9 mouse cellular contexts compared by ENCODE assay signal in the genomic region with DNA sequence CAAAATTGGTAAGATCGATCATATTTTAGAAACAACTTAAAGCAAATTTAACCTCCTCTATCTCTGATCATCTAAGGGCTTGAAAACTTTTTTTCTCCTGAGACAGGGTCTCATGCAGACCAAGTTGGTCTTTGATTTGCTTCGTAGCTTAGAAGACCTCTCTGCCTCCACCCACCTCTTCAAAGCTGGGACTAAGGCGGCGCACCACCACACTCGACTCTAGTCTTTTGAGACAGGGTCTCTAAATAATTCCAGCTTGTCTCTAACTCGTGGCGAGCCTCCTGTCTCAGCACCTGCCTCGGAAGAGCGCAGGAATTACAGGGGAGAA. TPM values are rescaled to one million over a fixed set of nuclear protein-coding genes. Genes with fewer than 3 reads are reported as not detected.
DNase-seq lines count a peak whose midpoint lies in the region; ATAC-seq and TF ChIP-seq lines count a peak whose summit lies in the region.
"Had no signal": no experiment of that assay in that cellular context is flagged by ENCODE, and none has a peak within 500 bp of the region (broad histone marks: within the 10 kb centered on the region; RNA-seq: fewer than 3 reads in every experiment).

No protein-coding gene starts in this region.

- H3K36me3 ChIP-seq in kidney, adult 2 months (ENCODE audit: control insufficient read depth, insufficient read depth, low read length) = no peaks in the 10 kb centered on the region
- H3K36me3 ChIP-seq in hindbrain, embryonic 11.5 days (ENCODE audit: control insufficient read depth, insufficient read depth, low read length) = no peaks in the 10 kb centered on the region
- peaks cover 20% of the 10 kb centered on the region for H3K36me3 ChIP-seq in midbrain, embryonic 10.5 days

- POLR2A ChIA-PET in Patski (lab: Charles Lee) = interaction anchor here (0.6 to 1.3 kb wide), 3 partner anchors 12 to 786 kb away, joined by 3 to 4 read pairs (median 3); a partner anchor contains a TSS

- H3K4me3 ChIP-seq in kidney, adult 2 months (ENCODE audit: insufficient read depth, low read depth, low read length) = peak overlapping the region; percentile 64
- H3K4me3 ChIP-seq in hindbrain, embryonic 11.5 days (ENCODE audit: low read depth, low read length) = peak overlapping the region; percentile 58
- peak overlapping the region; percentile 85 for H3K4me3 ChIP-seq in midbrain, embryonic 10.5 days

- CTCF ChIA-PET in Patski (lab: Charles Lee) = interaction anchor here (1.5 to 4.7 kb wide), 4 partner anchors 10 to 87 kb away, joined by 3 to 27 read pairs (median 4); a partner anchor contains a TSS

- no peaks in the 10 kb centered on the region for H3K9me3 ChIP-seq in hindbrain, embryonic 11.5 days (ENCODE audit: control insufficient read depth, low read length)
- no peaks in the 10 kb centered on the region for H3K9me3 ChIP-seq in midbrain, embryonic 10.5 days (replicated peaks)

- peak overlapping the region; percentile 74 for H3K9ac ChIP-seq in hindbrain, embryonic 11.5 days (ENCODE audit: low read depth, low read length)

- no peak for TF ChIP-seq CTCF in kidney, adult 2 months (conservative IDR thresholded peaks at IDR 0.05; ENCODE audit: insufficient read depth, insufficient read length, low read depth, low read length)
- TF ChIP-seq CTCF in Patski (IDR thresholded peaks at IDR 0.05) = no peak

- no peaks in the 10 kb centered on the region for H3K4me1 ChIP-seq in kidney, adult 2 months (ENCODE audit: control insufficient read depth, insufficient read depth, low read length)
- no peaks in the 10 kb centered on the region; the same call in 1 of the 2 replicates for H3K4me1 ChIP-seq in hindbrain, embryonic 11.5 days (replicated peaks; ENCODE audit: control insufficient read depth, insufficient read depth, low read length)
- peaks cover 25% of the 10 kb centered on the region for H3K4me1 ChIP-seq in midbrain, embryonic 10.5 days

- H3K4me2 ChIP-seq in hindbrain, embryonic 11.5 days (replicated peaks; ENCODE audit: low read depth, low read length) = peak overlapping the region; percentile 64

- in situ Hi-C loops in Patski (cut with MboI; ENCODE audit: low pct_unique_long_range_greater_than_20kb) = no loop called here

- no peak for DNase-seq in kidney, adult 2 months
- DNase-seq in kidney, postnatal 4 days = no peak
- DNase-seq in Patski (ENCODE audit: low read depth, low spot score) = no peak
- no peak for DNase-seq in hindbrain, embryonic 11.5 days (ENCODE audit: low spot score)
- no peak for DNase-seq in midbrain, embryonic 10.5 days (ENCODE audit: low spot score)
- no peak for DNase-seq in c-Kit-positive CD71-positive TER-119-positive erythroid progenitor cells, embryonic 14.5 days (ENCODE audit: low spot score)
- DNase-seq in gastrocnemius, adult 8-10 months (ENCODE audit: low spot score in 2 of 2) = no peak
- no peak for DNase-seq in thymus, postnatal 10 days (ENCODE audit: low spot score in 2 of 2)

- H3K27me3 ChIP-seq in kidney, adult 2 months (replicated peaks; ENCODE audit: control insufficient read depth, insufficient read depth, low read length) = no peaks in the 10 kb centered on the region
- H3K27me3 ChIP-seq in Patski = no peaks in the 10 kb centered on the region
- no peaks in the 10 kb centered on the region for H3K27me3 ChIP-seq in hindbrain, embryonic 11.5 days (ENCODE audit: control insufficient read depth, insufficient read depth, low read length)
- no peaks in the 10 kb centered on the region for H3K27me3 ChIP-seq in midbrain, embryonic 10.5 days (ENCODE audit: low read depth, poor library complexity, severe bottlenecking)

- peak overlapping the region; percentile 72 for H3K27ac ChIP-seq in kidney, adult 2 months (ENCODE audit: insufficient read depth, low read depth, low read length)
- peak overlapping the region; percentile 91 for H3K27ac ChIP-seq in hindbrain, embryonic 11.5 days (ENCODE audit: low read depth, low read length)
- peak overlapping the region; percentile 94 for H3K27ac ChIP-seq in midbrain, embryonic 10.5 days (replicated peaks)

- ATAC-seq in Patski = peak; percentile 14
- ATAC-seq in hindbrain, embryonic 11.5 days (ENCODE audit: low FRiP score) = peak; percentile 59

- no peak for TF ChIP-seq POLR2A in kidney, adult 2 months (IDR thresholded peaks at IDR 0.05; ENCODE audit: low read depth, low read length)

- WGBS in kidney, adult 2 months = 9% methylated on average over 9 of the region's 9 CpGs
- 11% methylated on average over 9 of the region's 9 CpGs for WGBS in hindbrain, embryonic 11.5 days
- WGBS in midbrain, embryonic 10.5 days = 9% methylated on average over 9 of the region's 9 CpGs

RNA-seq across cellular contexts. Expression of a gene that starts 0.6 kb away (rescaled TPM):
- polyA plus RNA-seq in kidney, adult 2 months (2012; rRNA removed) = 0.11 and 0.13 TPM in 2 replicates
- polyA plus RNA-seq in Patski (2021) = 6.4 TPM
- 18.3 and 23.0 TPM in 2 replicates for polyA plus RNA-seq in hindbrain, embryonic 11.5 days (2014; fragmentation: Nextera tagmentation; extraction: Ambion mirVana)
- polyA plus RNA-seq in midbrain, embryonic 10.5 days (2016; fragmentation: Nextera tagmentation; extraction: Ambion mirVana) = 19.0 and 21.3 TPM in 2 replicates
- total RNA-seq in gastrocnemius, adult 8-10 months (2022) = under 1 TPM in 2 of 4 experiments, not detected in 2; 0.10 to 0.18 TPM
- total RNA-seq: neutrophil, adult 5-6 weeks had no signal

RNA-seq across cellular contexts. Expression of a gene that starts 12.4 kb away (rescaled TPM):
- 26.1 and 26.3 TPM in 2 replicates for polyA plus RNA-seq in kidney, adult 2 months (2012; rRNA removed)
- polyA plus RNA-seq in Patski (2021) = 85.5 TPM
- polyA plus RNA-seq in hindbrain, embryonic 11.5 days (2014; fragmentation: Nextera tagmentation; extraction: Ambion mirVana) = 134 and 150 TPM in 2 replicates
- 86.4 and 90.7 TPM in 2 replicates for polyA plus RNA-seq in midbrain, embryonic 10.5 days (2016; fragmentation: Nextera tagmentation; extraction: Ambion mirVana)
- 10 to 100 TPM; 16.5 to 20.5 (median 18.4) TPM for total RNA-seq in gastrocnemius, adult 8-10 months (2022)

RNA-seq across cellular contexts. Expression of a gene that starts 56.8 kb away (rescaled TPM):
- 1.7 and 1.8 TPM in 2 replicates for polyA plus RNA-seq in kidney, adult 2 months (2012; rRNA removed)
- polyA plus RNA-seq in Patski (2021) = 1.2 TPM
- polyA plus RNA-seq in hindbrain, embryonic 11.5 days (2014; fragmentation: Nextera tagmentation; extraction: Ambion mirVana) = 8.6 and 10.3 TPM in 2 replicates
- 2.7 and 5.2 TPM in 2 replicates for polyA plus RNA-seq in midbrain, embryonic 10.5 days (2016; fragmentation: Nextera tagmentation; extraction: Ambion mirVana)
- total RNA-seq in gastrocnemius, adult 8-10 months (2022) = under 1 TPM; 0.56 to 0.76 (median 0.60) TPM
